Mouse (Mus musculus) testis, postnatal 10 days (tissue): ENCODE results near the gene Dnah5.

Experiments
- DNase-seq: peaks from one replicate; pipeline ENCODE4 v3.0.0; 2021; ENCODE audit warnings: low spot score

Dnah5 gene

DNA sequence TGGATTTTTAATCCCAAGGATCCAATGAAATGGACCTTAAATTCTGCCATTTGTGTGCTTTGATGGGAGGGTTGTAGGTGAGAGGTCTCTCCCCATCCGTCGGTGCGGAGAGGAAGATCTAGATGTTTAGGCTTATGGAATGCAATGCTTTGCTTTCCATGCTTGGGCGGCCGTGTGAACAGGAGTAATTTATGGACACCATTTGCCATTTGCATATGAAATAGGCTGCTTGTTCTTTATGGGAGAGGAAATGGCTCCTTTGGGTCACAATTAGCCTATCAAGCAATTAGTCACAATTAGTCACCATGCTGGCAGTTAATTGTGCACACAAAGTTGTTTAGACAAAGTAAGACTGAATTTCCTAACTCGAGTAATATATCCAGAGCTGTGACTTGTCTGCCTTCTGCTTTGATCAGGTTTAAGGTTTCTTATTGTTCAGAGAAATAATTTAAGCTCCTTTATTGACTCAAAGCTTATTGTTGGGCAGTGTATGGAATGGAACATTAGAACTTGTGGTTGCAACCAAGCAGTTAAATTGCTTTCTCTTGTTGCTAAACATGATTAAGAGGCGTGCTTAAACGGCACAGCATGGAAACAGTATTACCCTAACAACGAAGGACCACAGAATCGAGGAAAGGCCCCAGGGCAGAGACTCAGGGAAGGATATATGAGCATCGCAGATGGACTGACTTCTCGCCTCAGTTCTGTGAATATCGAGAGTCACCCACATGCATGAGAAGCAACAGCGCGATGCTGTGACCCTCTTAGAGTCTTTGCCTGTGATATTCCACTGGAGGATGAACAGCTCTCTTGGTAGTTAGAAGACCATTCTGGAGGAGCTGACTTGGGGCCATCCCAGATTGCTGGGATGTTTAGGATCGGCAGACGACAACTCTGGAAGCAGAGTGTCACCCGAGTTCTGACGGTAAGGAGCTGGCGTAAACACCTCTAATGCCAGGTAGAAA is at the start of gene Dnah5:
Dnah5 (plus strand) TSS at position 642 of the 965 bp plus-strand sequence.
- no peak for DNase-seq

DNA sequence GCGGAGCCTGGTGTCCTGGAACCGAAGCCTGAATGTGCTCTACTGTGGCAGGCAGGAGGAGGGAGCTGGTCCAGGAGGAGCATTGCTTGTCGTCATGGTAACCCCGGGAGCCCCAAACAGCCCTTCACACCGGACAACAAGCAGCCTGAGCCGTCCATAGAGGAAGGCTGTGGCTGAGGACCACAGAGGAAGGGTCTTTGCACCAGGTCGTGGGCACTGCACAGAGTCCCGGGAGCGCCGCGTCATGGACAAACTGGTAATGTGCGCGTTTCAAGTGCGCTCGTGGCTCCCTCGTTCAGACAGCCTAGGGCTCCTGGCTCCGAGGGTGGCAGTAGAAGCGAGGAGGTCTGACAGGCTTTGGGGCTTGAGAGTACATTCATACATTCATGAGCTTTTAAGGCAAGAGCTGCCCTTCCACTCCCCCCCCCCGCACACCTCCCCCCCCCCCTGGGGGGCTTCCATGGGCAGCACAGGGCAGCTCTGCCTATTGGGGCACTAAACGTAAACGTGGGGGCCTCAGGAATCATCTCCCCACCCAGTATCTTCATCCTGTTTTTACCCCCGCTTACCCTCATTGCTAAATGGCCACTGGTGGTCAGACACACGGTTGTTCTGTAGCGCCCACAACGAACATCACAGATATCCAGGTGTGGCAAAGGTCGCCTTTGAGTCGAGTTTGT is 48.6 kb upstream of the Dnah5 start:
- peak; percentile 44 for DNase-seq

DNA sequence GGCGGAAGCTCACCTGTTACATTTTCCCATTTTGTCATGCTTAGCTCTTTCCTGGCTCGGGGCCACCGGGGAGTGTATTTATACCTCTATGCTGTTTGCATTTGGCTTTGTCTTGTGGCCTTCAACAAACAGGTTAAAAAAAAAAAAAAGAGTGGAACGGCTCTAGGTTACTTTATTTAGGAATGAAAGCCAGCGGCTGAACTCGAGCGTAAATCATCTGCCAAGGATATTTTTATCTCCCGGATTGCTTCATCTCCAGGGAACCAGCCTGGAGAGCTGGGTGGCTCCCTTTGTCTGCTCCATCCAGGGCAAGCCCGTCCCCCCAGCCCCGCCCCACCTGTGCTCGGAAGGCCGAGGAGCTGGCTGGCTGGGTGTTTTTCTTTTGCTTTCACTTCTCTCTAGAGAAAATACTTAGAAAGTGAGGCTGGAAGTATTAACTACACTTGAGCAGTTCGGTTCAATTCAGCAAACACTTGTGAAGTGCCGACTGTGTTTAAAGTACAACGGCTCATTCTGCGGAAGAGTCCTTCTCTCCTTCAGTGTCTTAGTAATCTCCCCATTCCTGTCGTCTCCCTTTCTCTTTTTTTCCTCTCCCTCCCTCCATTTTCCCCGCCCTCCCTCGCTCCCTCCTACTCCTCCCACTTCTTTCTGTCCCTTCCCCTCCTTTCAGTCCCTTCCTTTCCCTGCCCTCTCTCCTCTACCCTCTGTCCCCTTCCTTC is 44.6 kb upstream of the Dnah5 start:
- peak; percentile 70 for DNase-seq

DNA sequence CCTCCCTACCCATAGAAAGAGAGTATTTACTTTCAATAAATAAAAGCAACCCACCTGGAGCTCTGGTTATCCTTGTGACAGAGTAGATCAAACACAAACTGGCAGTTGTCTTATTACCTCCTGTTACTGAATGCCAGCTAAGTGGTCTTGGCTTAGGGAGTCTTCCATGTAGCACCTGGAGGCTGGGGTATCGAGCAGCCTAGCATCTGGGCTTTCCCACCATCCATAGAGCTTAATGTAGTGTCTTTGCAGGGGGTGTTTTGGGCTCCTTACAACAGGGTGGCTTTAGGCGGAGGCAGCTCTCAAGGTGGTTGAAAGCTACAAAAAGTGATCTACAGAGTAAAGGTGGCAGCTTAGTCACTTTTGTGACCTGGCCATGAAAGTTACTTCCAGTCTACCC is 41.3 kb upstream of the Dnah5 start:
- no peak for DNase-seq

DNA sequence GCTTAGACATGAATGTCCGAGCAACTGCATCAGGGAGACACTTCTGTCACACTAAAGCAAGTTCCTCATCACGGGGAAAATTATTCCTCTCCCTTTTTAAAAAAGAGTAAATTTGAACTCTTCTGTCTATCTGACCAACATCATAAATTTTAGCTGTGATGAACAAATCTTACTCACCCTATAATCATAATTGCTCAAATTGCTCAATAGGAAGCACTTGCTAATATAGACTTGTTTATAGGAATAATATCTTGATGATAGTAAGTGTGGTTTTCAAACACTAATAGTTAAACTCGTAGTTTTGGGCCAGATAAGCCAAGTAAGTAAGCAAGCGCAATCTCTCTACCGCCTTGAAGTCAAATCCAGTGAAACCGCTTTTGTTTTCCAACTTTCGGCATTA is 38.3 kb upstream of the Dnah5 start:
- no peak for DNase-seq

DNA sequence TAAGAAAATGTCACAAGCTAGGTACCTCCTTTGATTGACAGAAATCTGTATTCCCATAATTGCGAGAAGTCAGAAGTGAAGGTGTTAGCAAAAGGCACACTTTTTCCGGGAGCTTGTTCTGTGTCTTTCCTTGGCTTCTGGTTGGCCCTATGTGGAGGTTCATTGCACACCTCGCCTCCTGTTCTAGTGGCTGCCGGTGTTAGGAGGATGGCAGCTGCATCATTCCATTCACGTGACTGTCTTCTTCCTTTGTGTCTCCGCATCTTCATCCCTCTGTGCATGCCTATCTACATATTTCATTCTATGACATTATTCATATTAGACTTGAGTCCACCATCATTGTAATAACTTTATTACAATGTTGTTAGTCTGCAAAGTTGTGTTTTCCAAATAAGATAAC is 37.5 kb upstream of the Dnah5 start:
- DNase-seq: no peak

DNA sequence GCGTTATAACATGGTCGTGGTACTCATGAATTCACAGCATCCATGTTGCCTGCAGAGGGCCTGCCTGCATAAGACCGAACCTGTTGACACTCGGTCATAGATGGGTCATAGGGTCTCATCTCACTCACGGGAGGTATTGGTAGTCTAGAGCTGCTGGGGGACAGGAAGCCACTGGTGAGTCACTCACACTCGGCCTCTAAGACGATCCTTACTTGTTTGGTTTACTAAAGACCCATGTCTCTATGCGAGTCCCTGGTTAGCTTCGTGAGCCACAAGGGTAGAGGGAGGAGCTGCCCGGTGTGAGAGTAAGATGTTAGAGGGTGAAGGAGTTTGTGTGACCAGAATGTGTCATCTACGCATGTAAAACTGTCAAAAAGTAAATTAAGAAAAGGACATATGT is 24.6 kb upstream of the Dnah5 start:
- no peak for DNase-seq

DNA sequence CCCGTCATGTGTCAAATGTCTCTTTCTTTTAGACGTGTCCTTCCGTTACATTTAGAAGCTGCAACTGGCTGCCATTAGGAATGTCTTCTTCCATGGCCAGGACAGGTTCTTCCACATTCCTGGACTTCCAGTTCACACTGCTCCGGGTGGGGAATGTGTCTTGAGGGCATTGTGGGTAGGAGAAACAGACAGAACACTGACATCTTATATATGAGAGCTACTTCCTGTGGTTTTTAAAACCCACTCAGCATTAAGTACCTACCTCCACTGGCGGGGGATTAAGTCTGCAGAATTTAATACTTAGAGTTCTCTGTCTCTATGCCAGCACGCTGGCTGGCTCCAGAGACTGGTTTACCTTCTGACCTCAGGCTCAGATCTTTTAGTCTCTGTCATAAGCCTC is 24.0 kb upstream of the Dnah5 start:
- no peak for DNase-seq

DNA sequence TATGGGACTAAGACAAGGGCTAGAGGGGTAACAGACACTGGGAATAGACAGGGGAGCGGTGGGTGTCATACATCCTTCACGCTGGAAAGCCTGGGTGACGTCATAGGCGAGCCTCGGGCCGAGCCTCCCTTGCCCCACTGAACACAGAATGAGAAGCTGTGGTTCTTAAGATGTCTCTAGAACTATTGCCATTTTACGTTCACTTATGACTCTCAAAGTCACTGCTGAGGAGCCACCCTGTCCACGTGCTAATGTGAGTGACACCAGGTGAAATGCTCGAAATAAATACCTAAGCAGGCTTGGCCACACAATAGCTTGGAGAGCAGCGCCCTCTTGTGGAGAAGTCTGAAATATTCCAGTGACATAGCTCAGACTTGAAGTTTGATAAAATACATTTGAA is 21.7 kb upstream of the Dnah5 start:
- peak; percentile 84 for DNase-seq

DNA sequence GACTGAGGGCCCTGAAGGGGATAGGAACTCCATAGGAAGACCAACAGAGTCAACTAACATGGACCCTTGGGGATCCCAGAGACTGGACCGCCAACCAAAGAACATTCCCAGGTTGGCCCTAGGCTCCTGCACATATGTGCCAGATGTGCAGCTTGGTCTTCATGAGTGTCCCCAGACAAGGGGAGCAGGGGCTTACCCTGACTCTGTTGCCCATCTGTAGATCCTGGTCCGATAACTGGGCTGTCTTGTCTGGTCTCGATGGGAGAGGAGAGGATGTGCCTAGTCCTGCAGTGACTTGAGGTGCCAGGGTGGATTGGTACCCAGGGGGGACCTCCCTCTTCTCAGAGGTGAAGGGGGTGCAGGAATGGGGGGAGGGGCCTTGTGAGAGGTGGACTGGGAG is 21.0 kb upstream of the Dnah5 start:
- no peak for DNase-seq

DNA sequence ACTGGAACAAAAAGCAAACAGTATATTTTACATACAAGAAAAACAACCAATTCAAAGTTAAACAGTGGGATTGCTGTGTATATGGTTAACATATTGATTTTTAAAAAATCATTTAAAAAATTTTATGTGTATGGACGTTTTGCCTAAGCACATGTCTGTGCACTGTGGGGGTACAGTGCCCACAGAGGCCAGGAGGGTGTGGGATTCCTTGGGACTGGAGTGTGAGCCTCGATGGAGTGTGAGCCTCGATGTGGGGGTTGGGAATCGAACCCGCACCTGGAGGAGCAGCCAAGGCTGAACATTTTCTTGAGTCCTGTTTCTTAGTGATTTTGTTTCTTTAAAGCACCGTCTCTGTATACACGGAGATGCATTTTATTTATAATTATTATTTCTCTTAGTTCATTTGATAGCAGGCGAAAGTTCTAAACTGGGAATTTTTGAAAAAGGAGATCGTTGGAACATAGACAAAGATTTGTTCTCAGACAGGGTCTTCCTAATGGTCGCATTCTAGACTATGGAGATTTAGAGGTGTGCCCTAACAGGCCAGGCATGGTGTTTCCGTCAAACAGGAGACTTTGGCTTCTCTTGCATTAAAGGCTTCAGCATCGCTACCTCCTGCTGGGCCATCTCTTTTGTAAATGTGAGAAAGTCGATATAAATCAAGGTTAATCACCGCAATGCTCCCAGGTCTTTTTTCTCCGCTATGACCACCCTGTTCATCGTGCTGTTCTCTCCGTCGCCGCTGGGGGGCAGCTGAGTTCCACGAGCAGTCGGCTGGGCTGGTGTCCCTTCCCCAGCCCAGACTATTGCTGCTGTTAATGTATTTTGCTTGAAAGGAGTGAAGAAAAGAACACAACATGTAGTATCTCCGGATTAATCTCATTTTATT is 15.8 kb upstream of the Dnah5 start:
- peak; percentile 87 for DNase-seq

DNA sequence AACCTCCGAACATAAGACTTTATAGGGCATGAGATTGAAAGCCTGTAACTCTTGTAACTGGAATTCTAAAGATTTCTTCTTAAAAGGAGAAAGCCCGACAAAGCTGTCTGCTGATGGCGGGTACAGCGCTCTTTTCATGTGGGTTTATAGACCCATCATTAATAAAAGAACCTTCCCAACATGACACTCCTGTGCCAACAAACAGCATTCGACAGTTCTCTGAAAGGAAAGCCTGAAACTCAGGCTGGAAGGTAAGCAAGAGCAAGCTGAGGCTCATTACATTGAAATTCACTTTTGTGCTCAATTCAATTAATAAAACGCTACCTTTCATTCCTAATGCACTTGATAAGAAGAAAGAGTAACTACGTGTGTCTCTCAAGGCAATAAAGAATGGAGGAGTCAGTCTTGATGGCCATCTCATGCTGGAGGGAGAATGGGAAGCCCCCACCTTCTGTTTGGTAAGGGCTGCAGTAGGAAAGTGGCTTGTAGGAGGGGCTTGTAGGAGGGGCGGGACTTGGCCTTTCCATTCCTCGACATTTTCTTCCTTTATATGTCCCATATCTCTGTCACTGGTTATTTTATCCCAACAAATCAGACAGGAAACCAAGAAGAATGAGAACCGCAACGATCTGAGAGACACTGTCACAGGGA is 15.1 kb upstream of the Dnah5 start:
- no peak for DNase-seq

DNA sequence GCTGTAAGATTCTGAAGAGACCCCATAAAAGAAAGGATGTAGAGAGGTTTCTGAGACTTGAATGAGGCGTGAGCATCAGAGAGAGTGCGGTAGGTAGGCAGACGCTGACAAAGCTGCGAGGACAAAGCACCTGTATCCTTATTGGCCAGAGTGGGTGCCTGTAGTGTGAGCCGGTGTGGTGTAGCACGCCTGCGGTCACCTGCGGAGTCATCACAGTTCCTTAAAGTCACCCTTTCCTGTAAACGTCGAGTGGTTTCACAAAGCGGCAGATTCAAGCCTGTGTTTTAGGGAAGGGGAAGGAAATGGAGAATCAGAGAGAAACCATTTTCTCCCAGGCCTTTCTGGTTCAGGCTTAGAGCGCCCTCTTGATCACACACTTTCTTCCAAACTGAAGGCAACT is 13.9 kb upstream of the Dnah5 start:
- no peak for DNase-seq

DNA sequence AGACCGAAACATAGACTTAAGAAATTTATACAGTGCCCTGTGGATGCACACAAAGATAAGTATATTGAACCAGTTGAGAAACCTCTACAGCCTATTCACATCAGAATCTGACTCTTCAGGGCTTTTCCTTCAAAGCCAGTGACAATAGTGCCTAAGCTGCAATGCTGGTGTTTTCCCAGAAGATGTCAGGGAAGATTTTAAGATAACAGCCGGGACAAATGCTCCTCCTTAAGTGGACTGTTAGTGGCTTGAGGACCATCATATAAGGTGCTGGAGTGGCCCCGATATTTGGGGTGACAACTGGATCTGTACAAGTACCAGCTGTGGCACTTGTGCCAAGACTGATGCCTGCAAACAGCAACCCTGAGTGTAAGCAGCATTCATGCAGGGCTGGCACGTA is 4.9 kb upstream of the Dnah5 start:
- DNase-seq: no peak

DNA sequence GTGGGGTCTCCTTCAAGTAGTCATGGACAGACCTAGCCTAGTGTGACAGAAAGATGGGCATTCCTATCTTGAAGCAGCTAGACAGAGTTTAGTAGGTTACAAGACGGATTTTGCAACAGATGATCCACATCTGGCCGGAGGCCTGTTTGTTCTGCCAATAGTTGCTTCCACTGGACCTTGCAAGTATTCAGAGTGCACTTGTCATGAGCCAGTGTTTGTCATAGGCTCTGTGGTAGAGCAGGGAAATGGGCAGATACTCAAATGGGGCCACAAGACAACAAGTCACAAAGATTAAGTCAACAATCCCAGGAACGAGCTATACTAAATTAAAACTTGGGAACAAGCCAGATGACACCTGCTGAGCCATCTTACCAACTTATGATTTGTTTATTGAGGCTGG is 1.1 kb downstream of the Dnah5 start:
- no peak for DNase-seq

DNA sequence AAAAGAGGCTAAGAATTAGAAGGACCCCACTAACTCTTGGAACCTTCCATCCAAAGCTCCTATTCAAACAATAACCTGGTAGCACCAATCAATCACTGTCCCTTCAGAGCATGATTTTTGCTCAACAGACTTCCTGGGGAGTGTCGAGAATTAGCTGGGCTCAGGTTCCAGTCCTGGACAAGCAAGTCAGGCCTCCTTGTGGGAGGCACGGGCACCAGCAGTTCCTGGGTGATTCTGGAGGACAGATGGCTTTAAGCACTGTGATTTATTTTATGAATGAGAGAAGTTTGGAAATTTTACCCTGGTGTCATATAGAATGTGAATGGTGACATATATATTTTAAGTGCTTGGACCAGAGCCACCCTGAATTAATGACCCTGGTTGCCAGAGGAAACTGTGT is 4.0 kb downstream of the Dnah5 start:
- no peak for DNase-seq

DNA sequence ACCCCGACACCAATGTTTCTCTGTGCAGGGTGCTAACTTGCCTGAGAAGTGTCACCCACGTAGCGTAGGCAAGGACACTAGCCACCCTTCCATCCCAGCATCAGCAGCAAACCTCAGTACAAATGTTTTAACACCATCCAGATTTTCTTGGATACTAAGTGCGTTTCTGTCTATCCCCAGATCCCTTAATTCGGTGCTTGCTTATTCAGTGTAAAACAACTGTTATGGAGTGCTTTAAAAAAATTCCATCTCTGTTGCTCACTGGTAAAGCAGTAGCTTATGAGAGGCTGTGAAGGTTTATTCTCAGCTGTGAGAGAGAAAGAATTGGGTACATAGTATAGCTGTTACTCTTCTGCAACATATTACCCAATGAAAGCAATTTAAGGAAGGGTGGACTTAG is 9.5 kb downstream of the Dnah5 start:
- DNase-seq: no peak

DNA sequence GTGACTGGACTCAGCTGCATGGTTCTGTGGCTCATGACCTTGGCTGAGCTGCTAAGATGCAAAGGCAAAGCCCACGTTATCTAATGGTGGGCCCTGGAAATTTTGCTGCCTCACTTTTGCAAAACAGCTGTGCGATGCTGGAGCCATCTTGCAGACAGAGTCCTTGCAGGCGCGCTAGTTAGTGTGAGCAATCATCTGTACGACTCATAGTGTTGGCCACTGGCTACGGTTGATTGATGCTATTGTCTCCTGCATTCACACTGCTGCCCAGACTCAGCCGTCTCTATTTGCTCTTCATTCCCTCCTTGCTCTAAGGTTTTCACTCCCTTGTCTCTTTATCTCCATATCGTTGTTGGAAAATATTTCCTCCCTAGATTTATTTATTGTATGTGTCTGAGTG is 12.8 kb downstream of the Dnah5 start:
- DNase-seq: no peak

DNA sequence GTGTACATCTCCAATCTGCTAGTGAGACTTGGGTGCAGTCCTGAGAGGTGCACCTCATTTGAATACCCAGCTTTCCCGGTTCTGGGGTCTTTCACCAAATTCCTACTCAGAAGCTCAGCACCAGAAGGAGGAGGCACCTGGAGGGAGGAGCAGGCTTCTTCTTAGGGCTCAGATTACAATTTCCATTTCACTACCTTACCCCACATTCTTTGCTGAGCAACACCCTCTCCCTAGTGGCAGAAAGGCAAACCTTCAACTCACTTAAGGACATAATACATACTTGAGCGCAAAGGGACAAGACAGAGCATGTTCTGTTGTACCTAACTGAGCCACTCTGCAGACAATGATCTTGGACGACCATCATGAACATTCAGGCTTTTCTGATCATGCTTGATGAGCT is 23.8 kb downstream of the Dnah5 start:
- DNase-seq: no peak

DNA sequence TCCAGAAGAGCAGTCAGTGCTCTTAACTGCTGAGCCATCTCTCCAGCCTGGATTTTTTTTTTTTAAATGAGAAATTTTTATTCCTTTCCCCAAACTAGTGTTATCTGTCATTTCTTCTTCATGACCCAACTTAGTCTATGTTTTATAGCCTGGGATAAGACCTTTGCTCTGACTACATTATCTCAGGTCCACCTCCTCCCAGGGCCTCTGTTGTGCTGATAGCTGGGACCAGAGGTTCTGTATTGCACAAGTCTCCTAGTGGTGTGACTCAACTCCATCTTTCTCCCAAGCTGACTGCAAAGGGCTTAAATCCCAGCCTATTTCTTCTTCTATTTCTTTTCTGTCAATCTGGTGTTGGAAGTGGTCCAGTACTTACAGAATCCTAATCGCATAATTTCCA is 56.7 kb downstream of the Dnah5 start:
- DNase-seq: no peak

DNA sequence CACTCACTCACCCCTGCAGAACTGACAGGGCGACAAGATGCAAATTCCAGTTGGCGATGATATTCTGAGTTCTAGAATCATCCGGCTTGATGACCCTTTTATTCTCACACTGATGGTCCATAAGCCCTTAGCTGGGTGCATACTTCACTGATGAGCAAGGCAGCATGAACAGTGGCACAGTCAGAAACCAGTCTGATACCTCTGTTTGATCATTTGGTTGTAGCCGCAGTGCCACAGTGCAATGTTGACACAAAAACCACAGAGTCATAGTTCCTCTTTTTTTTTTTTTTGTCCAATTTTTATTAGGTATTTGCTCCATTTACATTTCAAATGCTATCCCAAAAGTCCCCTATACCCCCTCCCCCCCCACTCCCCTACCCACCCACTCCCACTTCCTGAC is 95.9 kb downstream of the Dnah5 start:
- DNase-seq: no peak
